Mouse (Mus musculus): ENCODE results near the gene Esp1.
"Not testable (repeated sequence)": the region's sequence is repeated elsewhere in the genome, so short reads cannot be mapped to it uniquely, and the experiment has no call there.

The Esp1 gene

DNA sequence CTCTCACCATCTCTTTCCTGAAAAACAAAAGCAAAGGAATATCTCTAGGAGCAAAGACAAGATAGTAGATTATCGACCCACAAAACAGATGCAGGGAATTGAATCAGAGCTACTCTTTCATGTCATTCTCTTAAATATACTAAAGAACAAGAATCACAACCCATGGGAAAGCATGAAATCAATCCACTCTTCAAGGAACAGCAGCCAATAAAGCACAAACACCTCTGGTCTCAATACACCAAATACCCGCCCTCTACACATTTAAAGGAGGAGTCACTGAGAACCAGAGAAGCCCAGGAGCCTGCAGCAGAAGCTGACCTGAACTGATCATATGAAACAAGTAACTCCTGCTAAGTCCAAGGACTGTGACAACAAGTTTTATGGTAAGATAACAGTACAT is at the start of gene Esp1:
TSS of gene Esp1 (plus strand) at position 301 of the 400 bp plus-strand sequence.
- in situ Hi-C loops (cut with MboI; ENCODE audit: unreplicated experiment in 2 of 2), result no loop called here

DNA sequence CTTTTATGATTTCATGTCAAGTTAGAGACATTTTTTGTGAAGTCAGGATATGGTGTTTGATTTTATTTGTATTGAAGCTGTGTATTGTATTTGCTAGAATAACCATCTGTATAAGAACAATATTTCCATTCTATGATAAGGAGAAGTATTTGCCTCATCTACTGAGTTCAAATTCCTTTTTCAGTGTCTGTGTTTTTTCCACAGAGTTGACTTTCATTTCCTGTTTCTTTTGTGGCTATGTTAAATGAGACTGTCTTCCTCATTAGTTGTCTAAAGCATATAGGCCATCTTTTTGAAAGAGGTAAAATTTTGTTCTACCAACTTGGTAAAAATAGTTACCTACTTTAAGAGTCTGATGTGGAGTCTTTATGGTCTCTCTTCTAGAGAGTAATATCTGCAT is 10.6 kb upstream of the Esp1 start:
- in situ Hi-C loops (cut with MboI; ENCODE audit: unreplicated experiment in 2 of 2), result no loop called here

DNA sequence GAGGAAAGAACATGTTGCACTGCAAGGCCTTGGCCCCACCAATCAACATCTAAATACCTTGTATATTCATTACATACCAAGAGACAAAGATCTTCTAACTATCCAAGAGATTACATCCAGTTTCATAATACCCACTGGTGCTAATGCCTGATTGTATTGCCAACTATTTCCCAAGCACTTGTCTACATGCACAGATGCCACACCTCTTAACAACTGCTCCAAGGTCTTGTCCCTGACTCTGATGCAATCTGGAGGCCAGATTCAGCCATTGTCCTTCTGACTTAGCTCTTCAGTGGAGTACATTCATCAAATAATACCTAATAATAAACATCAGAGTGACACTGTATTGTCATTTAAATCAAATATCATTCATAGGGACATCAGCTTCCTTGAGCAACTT is 9.9 kb upstream of the Esp1 start:
- in situ Hi-C loops (cut with MboI; ENCODE audit: unreplicated experiment in 2 of 2), result not testable (repeated sequence)

DNA sequence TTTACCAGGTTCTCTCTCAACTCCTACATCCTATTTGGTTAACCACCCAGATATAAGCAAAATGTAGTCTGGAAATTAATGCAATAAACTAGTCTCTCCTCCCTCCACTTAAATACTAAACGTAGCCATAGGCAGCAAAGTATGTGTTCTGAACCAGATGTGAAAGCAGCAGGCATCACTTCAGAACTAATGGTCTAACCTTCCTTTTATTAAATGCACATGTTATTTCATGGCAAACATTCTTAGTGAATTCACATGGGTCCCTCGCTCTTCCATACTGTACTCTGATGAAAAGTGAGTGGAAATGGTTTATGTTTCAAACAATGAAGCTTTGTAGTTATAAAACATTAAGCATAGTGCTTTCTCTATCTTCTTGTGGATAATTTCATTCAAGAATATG is 4.4 kb downstream of the Esp1 start:
- in situ Hi-C loops (cut with MboI; ENCODE audit: unreplicated experiment in 2 of 2), result no loop called here

DNA sequence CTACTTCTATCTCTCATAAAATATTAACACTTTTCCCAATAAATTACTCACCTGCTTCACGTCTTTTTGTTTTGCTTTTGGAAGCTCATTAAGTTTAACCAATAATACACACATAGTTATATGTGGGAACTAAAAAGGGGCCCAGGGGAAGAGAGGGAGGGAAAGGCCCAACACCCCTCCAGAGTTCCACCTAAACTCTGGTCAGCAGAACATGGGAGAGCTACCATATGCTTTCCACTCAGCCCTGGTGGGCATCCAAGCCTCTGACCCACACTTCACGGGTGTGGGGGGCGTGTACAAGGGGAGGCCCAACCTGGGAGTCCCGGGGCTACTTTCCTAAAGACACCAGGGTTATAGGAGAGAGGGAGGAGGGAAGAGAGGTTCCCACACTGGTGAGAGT is 4.8 kb downstream of the Esp1 start:
- in situ Hi-C loops (cut with MboI; ENCODE audit: unreplicated experiment in 2 of 2), result no loop called here

DNA sequence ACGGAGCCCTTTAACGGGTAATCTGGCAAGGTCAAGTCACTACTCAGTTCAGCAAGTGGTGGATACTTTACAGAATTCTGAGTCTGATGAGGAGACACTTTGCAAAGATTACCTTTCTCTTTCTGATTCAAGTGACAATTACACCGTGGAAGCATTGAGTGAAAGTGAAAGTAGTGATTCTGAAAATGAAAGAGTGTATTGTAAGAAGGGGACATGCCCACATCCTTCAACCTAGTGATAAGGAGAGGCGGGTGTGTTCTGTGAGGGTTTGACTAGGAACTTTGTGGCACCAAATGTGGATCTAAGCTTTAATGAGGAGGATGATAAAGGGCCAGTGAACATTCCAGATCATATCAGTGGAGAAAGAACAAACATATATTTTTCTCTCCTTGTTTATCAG is 36.7 kb downstream of the Esp1 start:
- in situ Hi-C loops (cut with MboI; ENCODE audit: unreplicated experiment in 2 of 2), result no loop called here

DNA sequence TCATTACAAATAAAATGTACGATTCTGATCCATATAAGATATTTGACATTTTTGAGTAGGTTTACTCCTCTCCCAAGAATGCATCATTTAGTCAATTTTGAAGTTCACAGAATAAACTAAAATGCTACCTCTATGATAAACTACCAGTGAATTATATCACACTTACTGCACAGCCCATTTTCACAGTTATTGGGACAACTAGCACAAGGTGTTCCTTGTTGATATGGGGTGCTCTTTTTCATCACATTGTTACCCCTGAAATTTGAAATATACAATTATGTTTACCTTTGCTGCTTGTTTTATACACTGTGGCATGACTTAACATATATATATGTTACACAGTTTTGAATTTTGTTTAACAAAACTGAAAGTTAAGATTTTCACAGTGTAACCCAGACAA is 40.2 kb downstream of the Esp1 start:
- in situ Hi-C loops (cut with MboI; ENCODE audit: unreplicated experiment in 2 of 2), result no loop called here
